Mouse (Mus musculus) thymus, adult 2 months (tissue): ENCODE results near the gene Baz1b.

Experiments used
- CTCF ChIP-seq: fragments of 200-500 bp; IDR thresholded peaks from 2 replicates; pipeline ENCODE4 v1.5.1; 2012; ENCODE audit warnings: mild to moderate bottlenecking, control low read depth, low read length, moderate library complexity, borderline replicate concordance; ENCODE audit not compliant: control insufficient read depth, poor library complexity, insufficient read depth; ENCODE audit errors: extremely low read depth
- POLR2A ChIP-seq: fragments of 200-500 bp; IDR thresholded peaks from 2 replicates; pipeline ENCODE4 v1.6.1; 2012; ENCODE audit warnings: mild to moderate bottlenecking, low read length, control low read depth, moderate library complexity; ENCODE audit not compliant: control insufficient read depth, poor library complexity, insufficient read depth; ENCODE audit errors: extremely low read depth

- TF ChIP-seq CTCF (no peak), POLR2A (no peak)
Measured at GRCm38 (mm10) chr5:135238832-135239231, 51.8 kb downstream of the Baz1b start.
